Comparison of ENCODE assay signal across 21 mouse cellular contexts in genomic region chr14:21013800-21014334, GRCm38 (mm10). TPM values are rescaled to one million over a fixed set of nuclear protein-coding genes. Genes with fewer than 3 reads are reported as not detected.
DNase-seq lines count a peak whose midpoint lies in the region; ATAC-seq and TF ChIP-seq lines count a peak whose summit lies in the region.
"Had no signal": no experiment of that assay in that cellular context is flagged by ENCODE, and none has a peak within 500 bp of the region (broad histone marks: within the 10 kb centered on the region; RNA-seq: fewer than 3 reads in every experiment).

No protein-coding gene starts in this region.

- no peaks in the 10 kb centered on the region for H3K27me3 ChIP-seq in midbrain, embryonic 11.5 days (ENCODE audit: control insufficient read depth, insufficient read depth, low read length)
- H3K27me3 ChIP-seq in midbrain, embryonic 10.5 days (ENCODE audit: low read depth, poor library complexity, severe bottlenecking) = no peaks in the 10 kb centered on the region
- H3K27me3 ChIP-seq in MEL (ENCODE audit: control insufficient read depth in 1 of 2, insufficient read depth in 2 of 2, low read length in 2 of 2) = no peaks in the 10 kb centered on the region
- H3K27me3 ChIP-seq: embryonic facial prominence, embryonic 12.5 days; forebrain, embryonic 13.5 days; forebrain, embryonic 15.5 days; Patski had no signal

- H3K4me2 ChIP-seq in midbrain, embryonic 11.5 days = no peak overlapping the region
- H3K4me2 ChIP-seq: embryonic facial prominence, embryonic 12.5 days; forebrain, embryonic 13.5 days; forebrain, embryonic 15.5 days had no signal

- WGBS in midbrain, embryonic 11.5 days = 88% methylated on average over 5 of the region's 5 CpGs
- 91% methylated on average over 5 of the region's 5 CpGs for WGBS in midbrain, embryonic 10.5 days

- no peak overlapping the region for H3K9ac ChIP-seq in midbrain, embryonic 11.5 days (ENCODE audit: low read length)
- H3K9ac ChIP-seq in MEL (ENCODE audit: control insufficient read depth, low read depth, low read length, poor library complexity, severe bottlenecking) = no peak overlapping the region
- H3K9ac ChIP-seq: embryonic facial prominence, embryonic 12.5 days; forebrain, embryonic 13.5 days; forebrain, embryonic 15.5 days; forebrain, postnatal 0 days had no signal

- no peak overlapping the region for H3K27ac ChIP-seq in midbrain, embryonic 11.5 days (ENCODE audit: low read depth, low read length)
- no peak overlapping the region for H3K27ac ChIP-seq in midbrain, embryonic 10.5 days (replicated peaks)
- no peak overlapping the region for H3K27ac ChIP-seq in MEL (ENCODE audit: control insufficient read depth, low read depth, low read length)
- H3K27ac ChIP-seq: embryonic facial prominence, embryonic 10.5 days; embryonic facial prominence, embryonic 12.5 days; forebrain, embryonic 13.5 days; forebrain, embryonic 15.5 days had no signal

- TF ChIP-seq CTCF in MEL (IDR thresholded peaks at IDR 0.05 in 2 of 3, conservative IDR thresholded peaks at IDR 0.05 in 1 of 3; ENCODE audit: control insufficient read depth in 1 of 3, insufficient read depth in 1 of 3, low read depth in 2 of 3, low read length in 3 of 3, poor library complexity in 1 of 3, severe bottlenecking in 1 of 3) = no peak

- TF ChIP-seq RAD21 in MEL (IDR thresholded peaks at IDR 0.05; ENCODE audit: low read depth, low read length) = no peak

- TF ChIP-seq POLR2A in MEL (IDR thresholded peaks at IDR 0.05; ENCODE audit: control insufficient read depth in 1 of 2, insufficient read depth in 1 of 2, low read depth in 1 of 2, low read length in 2 of 2, poor library complexity in 1 of 2) = no peak

- H3K4me1 ChIP-seq in midbrain, embryonic 11.5 days (ENCODE audit: control insufficient read depth, insufficient read depth, low read length) = no peaks in the 10 kb centered on the region
- H3K4me1 ChIP-seq in midbrain, embryonic 10.5 days = no peaks in the 10 kb centered on the region
- 0 out of 4 replicates have a peak, but pooled peaks cover 0 to 2% of the 10 kb centered on the region in 2 experiments for H3K4me1 ChIP-seq in MEL (ENCODE audit: control insufficient read depth in 1 of 2, insufficient read depth in 2 of 2, low read length in 2 of 2)
- H3K4me1 ChIP-seq: embryonic facial prominence, embryonic 12.5 days; forebrain, embryonic 13.5 days; forebrain, embryonic 15.5 days had no signal

- H3K9me3 ChIP-seq in midbrain, embryonic 11.5 days (ENCODE audit: control insufficient read depth, low read length) = no peaks in the 10 kb centered on the region
- H3K9me3 ChIP-seq in midbrain, embryonic 10.5 days (replicated peaks) = no peaks in the 10 kb centered on the region
- H3K9me3 ChIP-seq in MEL (replicated peaks; ENCODE audit: insufficient read depth, low read length) = no peaks in the 10 kb centered on the region
- H3K9me3 ChIP-seq: embryonic facial prominence, embryonic 10.5 days; embryonic facial prominence, embryonic 12.5 days; forebrain, embryonic 13.5 days; forebrain, embryonic 15.5 days; G1E had no signal

- ATAC-seq in midbrain, embryonic 11.5 days (ENCODE audit: low FRiP score) = no peak
- no peak; the same call in 1 of the 2 replicates for ATAC-seq in granulocyte monocyte progenitor cell, adult 5-6 weeks (replicated peaks; ENCODE audit: poor library complexity, severe bottlenecking)
- ATAC-seq: activated CD4-positive, CD25-positive, alpha-beta regulatory T cell, adult 4 months; forebrain, embryonic 13.5 days; forebrain, embryonic 15.5 days; forebrain, postnatal 0 days; Patski had no signal

- no peak for TF ChIP-seq EP300 in MEL (IDR thresholded peaks at IDR 0.05; ENCODE audit: low read depth in 1 of 2, low read length in 2 of 2)

- no peak overlapping the region for H3K4me3 ChIP-seq in midbrain, embryonic 11.5 days (ENCODE audit: low read depth, low read length)
- no peak overlapping the region for H3K4me3 ChIP-seq in midbrain, embryonic 10.5 days
- no peak overlapping the region for H3K4me3 ChIP-seq in MEL (ENCODE audit: control insufficient read depth in 1 of 2, insufficient read depth in 1 of 2, low read depth in 2 of 2, low read length in 2 of 2)
- H3K4me3 ChIP-seq: embryonic facial prominence, embryonic 10.5 days; embryonic facial prominence, embryonic 12.5 days; forebrain, embryonic 13.5 days; forebrain, embryonic 15.5 days had no signal

- no peaks in the 10 kb centered on the region for H3K36me3 ChIP-seq in midbrain, embryonic 11.5 days (ENCODE audit: control insufficient read depth, insufficient read depth, low read length)
- peaks cover 30% of the 10 kb centered on the region for H3K36me3 ChIP-seq in midbrain, embryonic 10.5 days
- peaks cover 3 to 6% of the 10 kb centered on the region in 2 experiments; a peak in 3 of 4 replicates for H3K36me3 ChIP-seq in MEL (ENCODE audit: control insufficient read depth in 1 of 2, insufficient read depth in 2 of 2, low read length in 2 of 2)

- peak; percentile 73 for DNase-seq in midbrain, embryonic 11.5 days (ENCODE audit: low spot score, missing footprints)
- DNase-seq in midbrain, embryonic 10.5 days (ENCODE audit: low spot score) = no peak
- peak; percentile 67 for DNase-seq in MEL (ENCODE audit: low read depth, low spot score)
- DNase-seq in testis, postnatal 14 days (ENCODE audit: low spot score) = no peak
- DNase-seq: adrenal gland, adult 8-10 months; adrenal gland, postnatal 14 days; adrenal gland, postnatal 36 days; cerebellum, adult 11-12 months; cerebellum, adult 2 months; cerebellum, adult 9-10 months; cerebellum, postnatal 10 days; cerebellum, postnatal 25 days; forebrain, postnatal 0 days had no signal

- no peaks in the 10 kb centered on the region for H3K79me2 ChIP-seq in MEL (ENCODE audit: control insufficient read depth, insufficient read depth, low read length, poor library complexity)

TF ChIP-seq in MEL, 35 proteins besides CTCF, POLR2A, EP300 and RAD21:
- TF ChIP-seq UBTF (IDR thresholded peaks at IDR 0.05; ENCODE audit: borderline replicate concordance, insufficient read depth, low read depth, low read length) = no peak
- no peak for TF ChIP-seq MXI1 (IDR thresholded peaks at IDR 0.05; ENCODE audit: low read depth, low read length)
- no peak for TF ChIP-seq MAZ (IDR thresholded peaks at IDR 0.05; ENCODE audit: low read depth, low read length)
- TF ChIP-seq USF2 (IDR thresholded peaks at IDR 0.05; ENCODE audit: borderline replicate concordance in 1 of 2, insufficient read depth in 1 of 2, low read depth in 1 of 2, low read length in 2 of 2) = no peak
- TF ChIP-seq ZC3H11A (IDR thresholded peaks at IDR 0.05; ENCODE audit: low read depth, low read length) = no peak
- TF ChIP-seq CHD1 (IDR thresholded peaks at IDR 0.05; ENCODE audit: low read depth, low read length) = no peak
- no peak for TF ChIP-seq TBP (IDR thresholded peaks at IDR 0.05; ENCODE audit: low read depth, low read length)
- TF ChIP-seq ZNF384 (IDR thresholded peaks at IDR 0.05; ENCODE audit: low read depth, low read length) = peak; percentile 85
- no peak for TF ChIP-seq KAT2A (conservative IDR thresholded peaks at IDR 0.05; ENCODE audit: low read depth, low read length)
- TF ChIP-seq POLR2AphosphoS5 (IDR thresholded peaks at IDR 0.05; ENCODE audit: borderline replicate concordance, low read depth, low read length) = no peak
- no peak for TF ChIP-seq MYC (IDR thresholded peaks at IDR 0.05; ENCODE audit: low read depth, low read length)
- no peak for TF ChIP-seq TAL1 (IDR thresholded peaks at IDR 0.05; ENCODE audit: low read length)
- TF ChIP-seq MAFK (IDR thresholded peaks at IDR 0.05; ENCODE audit: borderline replicate concordance, low read depth, low read length) = no peak
- TF ChIP-seq RCOR1 (IDR thresholded peaks at IDR 0.05; ENCODE audit: low read depth, low read length) = peak; percentile 20; the same call in 1 of the 2 replicates
- TF ChIP-seq ETS1 (IDR thresholded peaks at IDR 0.05; ENCODE audit: low read depth, low read length) = no peak

RNA-seq across cellular contexts. Expression of gene Ap3m1, which starts 38.4 kb away (rescaled TPM):
- 143 and 159 TPM in 2 replicates for polyA plus RNA-seq in midbrain, embryonic 11.5 days (2014; fragmentation: Nextera tagmentation; extraction: Ambion mirVana)
- polyA plus RNA-seq in midbrain, embryonic 10.5 days (2016; fragmentation: Nextera tagmentation; extraction: Ambion mirVana) = 108 and 122 TPM in 2 replicates
- total RNA-seq in MEL (2012; rRNA removed) = 27.9 and 31.8 TPM in 2 replicates
- 10 to 100 TPM in 1 of 2 experiments, not detected in 1; 47.4 TPM for polyA plus RNA-seq in MEL (2012; ENCODE audit: insufficient read depth in 1 of 2, insufficient read length in 2 of 2, low read depth in 1 of 2, low replicate concordance in 2 of 2, missing spikeins in 1 of 2)
- total RNA-seq in granulocyte monocyte progenitor cell, adult 5-6 weeks (2014; fragmentation: Nextera tagmentation) = 54.1 and 71.7 TPM in 2 replicates
- 66.0 and 83.4 TPM in 2 replicates for total RNA-seq in granulocyte monocyte progenitor cell, adult 5-6 weeks (2017)

RNA-seq across cellular contexts. Expression of gene Adk, which starts 38.5 kb away (rescaled TPM):
- polyA plus RNA-seq in midbrain, embryonic 11.5 days (2014; fragmentation: Nextera tagmentation; extraction: Ambion mirVana) = 112 and 120 TPM in 2 replicates
- 122 and 153 TPM in 2 replicates for polyA plus RNA-seq in midbrain, embryonic 10.5 days (2016; fragmentation: Nextera tagmentation; extraction: Ambion mirVana)
- 102 and 125 TPM in 2 replicates for total RNA-seq in MEL (2012; rRNA removed)
- 100 to 1,000 TPM in 1 of 2 experiments, 10 to 100 TPM in 1; 69.0 to 479 TPM for polyA plus RNA-seq in MEL (2012; ENCODE audit: insufficient read depth in 1 of 2, insufficient read length in 2 of 2, low read depth in 1 of 2, low replicate concordance in 2 of 2, missing spikeins in 1 of 2)
- 69.1 and 73.1 TPM in 2 replicates for total RNA-seq in granulocyte monocyte progenitor cell, adult 5-6 weeks (2014; fragmentation: Nextera tagmentation)
- total RNA-seq in granulocyte monocyte progenitor cell, adult 5-6 weeks (2017) = 96.7 and 125 TPM in 2 replicates

Comparison
In these comparisons a context has a peak if more than half of its experiments do, and no peak if none do; other contexts are left out.
1. DNase-seq: peak in midbrain, embryonic 11.5 days (single experiment) and MEL (single experiment); none in midbrain, embryonic 10.5 days (single experiment) and testis, postnatal 14 days (single experiment).